Mouse (Mus musculus) lung, postnatal 10 days (tissue): ENCODE measurements around the gene Plaa.

ENCODE experiments used
- DNase-seq: peaks from one replicate; pipeline ENCODE4 v3.0.0; 2021

Plaa gene

GRCm38 (mm10) chr4:94554955-94555494, 48.0 kb downstream of the Plaa start:
- no peak for DNase-seq

GRCm38 (mm10) chr4:94544321-94544720, 58.7 kb downstream of the Plaa start:
- no peak for DNase-seq

- DNase-seq: no peak
Measured at GRCm38 (mm10) chr4:94543041-94543440, 60.0 kb downstream of the Plaa start.

- DNase-seq: no peak
Measured at GRCm38 (mm10) chr4:94533205-94533604, 69.8 kb downstream of the Plaa start.

- DNase-seq: no peak
Measured at GRCm38 (mm10) chr4:94529448-94529847, 73.6 kb downstream of the Plaa start.

- no peak for DNase-seq
Measured at GRCm38 (mm10) chr4:94523321-94523720, 79.7 kb downstream of the Plaa start.

GRCm38 (mm10) chr4:94517631-94518030, 85.4 kb downstream of the Plaa start:
- peak; percentile 56 for DNase-seq
